Mouse (Mus musculus) thymus, postnatal 36 days (tissue): Measurements from ENCODE around the gene Fam184a.
A peak's percentile ranks its signal among the peaks of the same experiment; 100 is the strongest.

Experiments used
- DNase-seq, 2 experiments: peaks; one replicate each; pipeline ENCODE4 v3.0.0; 2022; ENCODE audit warnings: mixed read lengths in 2 of 2

The Fam184a gene

DNA sequence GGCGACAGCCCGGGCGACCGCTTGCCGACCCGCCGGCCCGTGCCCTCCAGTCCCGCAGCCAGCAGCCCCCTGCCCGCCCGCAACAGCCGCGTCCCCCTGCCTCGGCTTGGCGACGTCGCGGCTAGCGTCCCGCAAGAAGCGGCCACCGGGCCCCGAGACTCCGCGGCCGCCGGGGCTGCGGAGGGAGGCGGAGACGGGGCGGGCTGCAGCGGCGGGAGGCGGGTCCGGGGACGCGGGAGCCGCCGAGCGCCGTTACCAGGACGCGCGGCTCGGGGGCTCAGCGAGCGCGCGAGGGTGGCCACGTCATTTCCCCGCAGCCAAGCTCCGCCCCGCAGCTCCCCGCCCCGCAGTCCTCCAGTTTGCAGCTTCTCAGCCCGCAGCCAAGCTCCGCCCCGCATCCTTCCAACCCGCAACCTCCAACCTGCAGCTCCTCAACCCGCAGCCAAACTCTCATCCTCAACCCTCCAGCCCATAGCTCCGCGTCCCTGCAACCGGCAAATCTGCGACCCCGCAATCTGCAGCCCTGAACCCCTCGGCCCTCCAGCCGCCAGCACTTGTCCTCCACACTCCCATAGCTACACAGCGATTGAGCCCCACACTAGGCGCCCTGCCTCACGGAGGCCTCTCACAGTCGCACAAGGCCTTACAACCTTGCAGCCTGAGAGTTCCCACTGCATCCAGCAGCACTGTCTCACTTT lies at the start of gene Fam184a:
Gene Fam184a, minus strand, starts transcription at position 169 of the 698 bp plus-strand sequence.
- DNase-seq = peak; percentile 40 to 55

DNA sequence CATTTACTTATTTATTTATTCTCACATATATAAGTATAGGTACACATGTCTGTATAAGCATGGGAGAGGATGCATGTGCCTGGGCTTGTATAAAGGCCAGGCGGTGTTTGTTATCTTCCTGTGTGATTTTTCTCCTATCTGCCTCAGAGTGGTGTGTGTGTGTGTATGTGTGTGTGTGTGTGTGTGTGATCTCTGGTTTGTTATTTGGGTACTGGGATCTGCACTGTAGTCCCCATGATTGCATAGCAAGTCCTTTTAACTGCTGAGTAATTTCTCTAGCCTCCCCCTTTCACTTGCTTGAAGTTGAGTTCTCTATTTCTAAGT lies 45.3 kb upstream of the Fam184a start:
- DNase-seq = no peak

DNA sequence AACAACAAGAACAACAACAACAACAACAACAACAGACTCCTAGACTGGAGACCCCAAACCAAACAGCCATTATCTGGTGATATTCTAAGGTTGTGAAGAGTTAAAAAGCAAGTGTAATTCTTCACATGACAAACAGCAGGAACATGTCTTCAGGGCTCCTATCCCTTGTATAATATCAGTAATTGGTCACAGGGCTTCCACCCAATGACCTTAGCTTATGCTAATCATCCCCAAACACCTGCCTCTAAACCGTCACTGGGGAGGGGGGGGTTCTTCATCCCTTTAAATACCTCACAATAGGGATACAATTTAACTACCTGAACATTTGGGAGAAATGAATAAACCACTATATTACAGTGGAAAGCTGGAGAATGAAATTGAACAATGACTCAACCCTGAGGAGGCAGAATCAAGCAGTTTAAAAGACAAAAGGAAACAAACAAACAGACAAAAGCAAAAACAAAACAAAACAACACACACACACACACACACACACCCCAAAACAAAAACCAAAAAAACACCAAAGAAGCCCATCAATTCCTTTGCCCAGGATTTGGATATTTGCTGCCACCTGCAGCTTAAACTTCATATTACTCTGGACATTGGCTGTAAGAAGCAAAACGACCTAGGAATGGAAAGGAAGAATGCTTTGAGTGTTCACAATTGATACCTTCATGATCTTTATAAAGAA lies 44.8 kb upstream of the Fam184a start:
- DNase-seq = no peak

DNA sequence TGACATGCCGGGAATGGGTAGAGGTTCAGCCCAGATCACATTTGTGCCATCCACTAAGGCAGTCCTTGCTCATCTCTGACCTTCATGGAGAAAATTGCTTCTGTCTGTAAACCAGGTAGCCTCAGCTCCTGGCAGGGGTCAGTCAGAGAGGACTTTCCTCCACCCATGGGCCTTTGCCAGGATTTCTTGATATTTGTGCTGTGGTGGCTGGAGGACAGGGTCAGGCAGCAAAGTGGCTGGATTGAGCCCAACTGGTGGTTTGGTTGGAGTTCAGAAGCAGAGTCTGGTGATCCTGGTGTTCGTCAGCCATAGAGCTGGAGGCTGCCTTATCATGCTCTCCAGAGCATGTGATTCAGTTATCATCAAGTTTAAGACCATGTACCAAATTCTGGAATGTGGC lies 40.4 kb upstream of the Fam184a start:
- DNase-seq = no peak

DNA sequence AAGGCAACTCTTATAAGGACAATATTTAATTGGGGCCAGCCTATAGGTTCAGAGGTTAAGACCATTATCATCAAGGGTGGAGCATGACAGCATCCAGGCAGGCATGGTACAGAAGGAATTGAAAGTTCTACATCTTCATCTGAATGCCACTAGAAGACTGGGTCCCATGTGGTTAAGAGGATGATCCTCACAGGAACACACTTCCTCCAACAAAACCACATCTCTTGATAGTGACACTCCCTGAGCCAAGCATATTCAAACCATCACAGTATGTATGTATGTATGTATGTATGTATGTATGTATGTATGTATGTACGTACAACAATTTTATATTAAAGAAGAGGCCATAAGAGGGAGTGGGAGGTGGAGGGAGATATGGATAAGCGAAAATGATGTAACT lies 25.7 kb upstream of the Fam184a start:
- no peak for DNase-seq

DNA sequence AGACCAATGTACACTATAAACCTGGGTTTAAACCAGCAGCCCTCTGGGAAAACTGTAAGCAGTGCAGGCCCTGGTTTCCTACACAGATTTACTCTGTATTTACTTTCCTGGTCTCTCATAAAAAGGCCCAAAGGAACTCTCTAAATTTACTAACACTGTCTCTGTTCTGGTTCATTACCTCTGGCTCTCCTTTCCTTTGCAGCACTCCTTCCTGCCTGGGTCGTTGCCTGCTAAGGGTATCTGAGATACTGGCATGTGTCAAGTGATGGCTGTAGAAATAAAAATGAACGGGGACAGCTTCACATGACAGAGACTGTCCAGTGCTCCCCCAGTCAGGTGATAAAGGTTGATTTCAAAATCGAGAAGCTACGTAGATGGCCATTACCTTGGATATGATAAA lies 21.8 kb upstream of the Fam184a start:
- no peak for DNase-seq

DNA sequence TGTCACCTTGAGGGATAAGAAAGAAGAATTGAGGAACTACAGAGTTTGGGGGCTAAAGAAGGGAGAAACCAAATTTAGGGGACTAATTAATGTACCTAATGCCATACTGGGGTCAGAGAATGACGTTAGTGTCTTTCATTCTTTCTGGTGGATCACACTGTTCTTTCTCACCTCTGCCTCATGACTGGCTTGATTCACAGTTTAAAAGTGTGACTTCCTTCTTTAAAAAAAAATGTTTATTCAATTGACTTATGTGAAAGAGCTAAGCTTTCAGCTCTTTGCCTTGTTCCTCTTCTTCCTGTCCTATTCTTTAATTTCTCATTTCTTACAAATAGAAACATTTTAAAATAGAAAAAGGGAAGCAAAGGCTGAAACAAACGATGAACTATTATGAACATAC lies 20.6 kb upstream of the Fam184a start:
- no peak for DNase-seq

DNA sequence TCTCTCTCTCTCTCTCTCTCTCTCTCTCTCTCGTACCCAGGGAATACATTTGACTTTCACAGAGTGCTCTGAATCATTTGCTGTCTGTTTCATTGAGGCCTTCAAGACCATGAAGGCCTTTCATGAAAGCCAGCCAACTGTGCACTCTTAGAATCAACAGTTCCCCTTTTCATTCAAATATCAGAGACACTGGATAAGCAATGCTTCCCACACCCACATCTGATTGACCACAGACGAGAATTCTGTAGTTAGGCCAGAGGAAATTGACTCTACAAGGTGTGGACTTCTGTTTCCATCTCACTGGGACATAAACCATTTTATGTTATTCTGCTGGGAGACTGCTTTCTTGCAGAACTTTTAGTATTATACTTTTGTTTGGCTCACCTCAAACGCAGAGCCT lies 17.8 kb upstream of the Fam184a start:
- no peak for DNase-seq

DNA sequence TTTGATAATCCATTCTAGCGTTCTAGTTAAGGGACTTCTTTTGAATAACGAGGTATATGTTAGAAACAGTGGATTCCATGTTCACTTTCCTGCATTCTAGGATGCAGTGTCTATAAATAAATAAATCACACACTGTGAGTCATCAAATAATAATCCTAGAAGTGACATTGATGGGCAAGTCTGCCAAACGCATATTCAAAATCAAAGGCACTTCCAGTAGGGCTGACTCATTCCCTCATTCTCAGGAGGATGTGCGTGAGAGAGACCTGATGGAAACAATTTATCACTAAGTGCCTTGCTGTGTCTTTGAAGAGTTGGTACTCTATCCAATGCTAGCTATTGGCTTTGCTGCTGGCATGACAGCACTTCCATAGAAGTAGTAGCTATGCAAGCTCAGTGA lies 14.5 kb upstream of the Fam184a start:
- DNase-seq = no peak

DNA sequence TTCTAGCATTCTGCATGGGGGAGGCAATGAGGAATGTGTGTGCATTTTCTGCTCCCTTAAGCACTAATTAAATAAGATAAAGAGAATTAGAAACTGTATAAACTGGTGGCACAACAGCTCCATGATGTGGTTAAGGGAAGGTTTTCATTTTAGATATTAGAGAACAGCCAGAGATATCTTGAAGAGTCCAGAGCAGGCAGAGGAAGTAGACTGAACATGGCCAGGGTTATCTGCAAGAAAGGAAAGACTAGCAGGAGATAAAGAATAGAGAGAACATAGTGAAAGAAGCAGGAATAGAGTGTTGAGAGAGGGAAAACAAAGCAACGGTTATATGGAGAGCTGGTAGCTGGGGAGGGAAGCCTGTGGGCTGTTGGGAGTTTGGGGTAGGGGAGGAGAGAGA lies 1.8 kb upstream of the Fam184a start:
- no peak for DNase-seq

DNA sequence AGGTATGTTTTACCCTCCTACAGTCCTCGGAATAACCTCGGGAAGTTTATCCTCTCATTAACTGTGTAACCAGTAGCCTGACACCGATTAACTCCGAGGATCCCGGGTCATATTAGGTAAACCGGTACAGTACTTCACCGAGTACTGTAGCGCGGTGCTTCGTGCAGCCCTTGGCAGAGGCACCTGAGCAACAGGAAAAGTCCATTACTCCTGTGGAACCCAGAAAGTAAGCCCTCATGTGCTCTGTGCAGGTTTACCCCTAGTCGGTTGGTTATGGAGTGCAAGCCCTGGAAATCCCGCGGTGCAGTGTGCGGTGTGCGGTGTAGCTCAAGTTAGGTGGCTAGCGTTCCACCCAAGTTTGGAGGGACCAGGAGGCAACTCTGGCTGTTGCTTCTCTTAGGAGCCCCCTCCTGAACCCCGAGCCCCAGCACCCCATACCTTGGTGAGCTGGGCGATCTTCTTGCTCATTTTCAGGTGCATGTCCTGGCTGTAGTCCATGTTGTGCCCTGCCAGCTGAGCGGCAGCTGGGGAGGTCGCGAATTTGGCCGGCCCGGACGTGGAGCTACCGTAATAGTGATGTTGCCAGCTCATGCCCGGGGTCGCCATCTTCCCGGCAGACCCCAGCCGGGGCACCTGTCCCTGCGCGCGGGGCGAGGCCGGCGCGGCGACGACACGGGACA lies 508 bp downstream of the Fam184a start:
- DNase-seq = no peak

DNA sequence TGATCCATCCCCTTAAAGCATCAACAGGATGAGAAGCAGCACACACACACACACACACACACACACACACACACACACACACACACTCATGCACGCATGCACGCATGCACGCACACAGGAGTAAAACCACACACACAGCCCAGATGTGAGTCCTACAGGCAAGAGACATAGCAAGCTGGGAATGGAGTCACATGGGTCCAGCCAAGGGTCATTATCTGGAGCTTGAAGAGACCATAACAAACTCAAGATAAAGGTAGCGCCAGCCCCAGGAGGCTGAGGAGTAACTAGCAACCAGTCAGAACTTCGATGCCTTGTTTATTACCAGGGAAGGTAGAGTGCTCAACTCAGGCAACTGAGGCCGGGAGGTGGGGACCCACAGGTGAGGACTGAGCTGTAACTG lies 4.9 kb downstream of the Fam184a start:
- DNase-seq = no peak

DNA sequence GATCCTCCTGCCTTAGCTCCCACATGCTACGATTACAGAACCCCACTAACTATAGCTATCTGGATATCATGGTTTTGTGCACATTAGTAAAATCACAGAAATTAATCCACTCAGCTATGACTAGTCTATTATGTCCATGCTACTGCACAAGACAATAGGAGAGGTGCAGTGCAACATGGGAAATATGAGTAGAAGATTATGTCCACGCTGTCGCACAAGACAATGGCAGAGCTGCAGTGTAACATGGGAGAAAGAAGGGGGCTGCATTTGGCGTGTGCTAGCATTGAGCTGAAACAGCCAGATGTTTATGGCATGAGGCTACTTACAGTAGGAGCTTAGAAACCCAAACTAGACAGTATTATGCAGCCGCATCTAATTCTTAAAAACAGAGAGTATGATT lies 8.0 kb downstream of the Fam184a start:
- DNase-seq = no peak

DNA sequence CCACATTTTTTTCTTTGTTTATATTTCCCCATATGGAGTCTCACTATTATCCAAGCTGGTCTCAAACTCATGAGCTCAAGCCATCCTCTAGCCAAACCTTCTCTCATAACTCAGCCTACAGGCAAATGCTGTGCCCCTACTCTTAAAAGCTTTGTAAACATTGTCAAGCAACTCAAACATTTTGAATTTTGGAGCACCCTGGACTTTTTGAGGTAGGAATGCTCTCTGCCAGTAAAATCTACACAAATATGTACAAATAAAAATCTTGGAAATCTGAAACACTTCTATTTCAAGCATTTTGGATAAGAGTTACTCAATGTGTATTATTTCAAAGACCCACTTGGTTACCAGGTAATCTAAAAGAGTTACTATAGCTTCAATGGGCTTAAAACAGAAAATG lies 10.9 kb downstream of the Fam184a start:
- no peak for DNase-seq

DNA sequence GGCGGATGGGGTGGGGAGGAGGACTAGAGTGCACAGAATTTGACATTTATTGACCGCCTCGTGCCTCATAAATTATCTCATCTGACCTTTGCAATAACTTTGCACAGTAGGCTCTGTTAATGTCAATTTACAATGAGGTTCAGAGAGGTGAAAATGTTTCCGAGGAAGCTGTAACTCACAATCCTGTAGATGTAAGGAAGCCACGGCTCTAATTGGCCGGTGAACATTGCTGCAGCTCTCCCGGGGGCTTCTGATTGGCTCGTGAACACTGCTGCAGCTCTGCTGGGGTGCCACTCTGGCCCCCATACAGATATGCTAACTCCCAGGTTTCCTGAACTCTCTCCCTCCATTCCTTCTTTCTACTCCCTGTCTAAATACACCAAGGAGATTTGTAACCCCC lies 12.1 kb downstream of the Fam184a start:
- DNase-seq = no peak

DNA sequence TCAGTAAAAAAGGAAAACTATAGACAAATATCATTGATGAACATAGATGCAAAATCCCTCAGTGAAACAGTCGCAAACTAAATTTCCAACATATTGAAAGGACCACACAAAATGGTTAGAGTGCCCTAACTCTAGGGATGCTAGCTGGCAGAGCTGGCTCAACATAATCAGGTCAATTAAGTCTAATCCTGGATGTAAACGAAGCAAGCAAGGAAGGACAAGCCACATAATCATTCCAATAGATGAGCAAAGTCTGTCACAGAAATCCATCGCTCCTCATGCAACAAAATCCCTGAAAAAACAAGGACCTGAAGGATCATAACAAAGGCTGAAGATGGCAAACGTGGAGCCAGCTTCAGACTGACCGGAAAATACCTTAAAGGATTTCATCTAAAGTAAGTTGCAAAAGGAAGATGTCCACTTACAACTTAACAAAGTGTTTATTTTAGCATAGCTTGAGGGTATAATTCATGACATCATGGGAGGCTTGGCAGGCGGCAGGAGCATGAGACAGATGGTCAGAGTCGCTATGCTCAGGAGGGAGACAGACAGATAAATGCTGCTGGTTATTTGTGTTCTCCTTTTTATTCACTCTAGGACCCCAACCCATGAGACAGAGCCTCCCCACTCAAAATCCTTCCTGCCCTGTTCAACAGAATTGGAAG lies 15.6 kb downstream of the Fam184a start:
- no peak for DNase-seq

DNA sequence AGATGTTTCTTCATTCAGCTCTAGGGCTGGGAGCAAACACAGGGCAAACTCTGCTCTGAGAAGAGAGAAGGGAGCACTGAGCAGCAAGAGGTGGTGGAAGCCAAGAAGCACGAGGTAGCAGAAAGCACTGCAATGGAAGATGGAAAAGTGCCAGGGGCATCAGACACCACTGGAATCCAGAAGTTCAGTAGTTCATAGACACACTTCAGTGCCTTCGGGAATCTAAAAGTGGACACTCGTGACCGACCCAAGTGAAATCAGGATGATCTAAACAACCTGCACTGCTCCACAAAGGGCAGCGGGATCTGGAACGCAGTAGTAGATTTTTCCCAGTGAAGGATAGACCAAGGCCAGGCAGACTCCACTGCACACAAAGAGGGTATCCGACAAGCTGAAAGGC lies 18.6 kb downstream of the Fam184a start:
- no peak for DNase-seq

DNA sequence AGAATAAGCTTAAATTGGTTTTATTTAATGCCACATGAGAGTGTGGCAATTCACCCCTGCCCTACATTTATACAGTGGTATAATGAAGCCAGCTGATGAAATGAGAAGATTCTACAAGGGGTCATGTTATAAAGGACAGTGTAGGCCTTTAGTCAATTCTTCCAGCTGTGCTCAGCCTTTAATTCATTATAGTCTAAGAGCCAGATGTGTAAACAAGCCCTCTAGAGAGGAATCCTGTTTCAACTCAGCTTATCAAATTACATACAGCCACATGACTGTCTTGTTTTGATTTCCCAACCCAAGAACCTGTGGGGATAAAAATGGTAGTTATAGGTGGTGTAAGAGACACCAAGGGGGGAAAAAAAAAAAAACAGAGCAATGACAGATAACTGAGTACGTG lies 22.0 kb downstream of the Fam184a start:
- no peak for DNase-seq

DNA sequence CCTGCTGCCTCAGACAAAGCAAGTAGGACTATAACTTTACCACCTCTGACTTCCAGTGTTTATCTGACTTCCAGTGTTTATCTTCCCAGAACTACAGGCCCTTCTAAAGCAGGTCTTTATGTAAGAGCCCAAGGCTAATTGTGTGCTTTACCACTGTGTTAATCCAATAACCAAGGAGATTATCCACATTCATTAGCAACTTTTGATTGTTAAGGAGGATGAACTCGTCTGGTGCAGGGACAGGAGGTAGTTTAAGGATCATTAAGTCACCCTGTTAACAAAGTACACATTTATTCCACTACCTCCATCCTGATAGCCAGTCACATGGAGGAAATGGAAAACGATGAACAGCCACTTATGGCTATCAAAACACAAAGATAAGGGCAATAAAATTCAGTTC lies 25.6 kb downstream of the Fam184a start:
- no peak for DNase-seq

DNA sequence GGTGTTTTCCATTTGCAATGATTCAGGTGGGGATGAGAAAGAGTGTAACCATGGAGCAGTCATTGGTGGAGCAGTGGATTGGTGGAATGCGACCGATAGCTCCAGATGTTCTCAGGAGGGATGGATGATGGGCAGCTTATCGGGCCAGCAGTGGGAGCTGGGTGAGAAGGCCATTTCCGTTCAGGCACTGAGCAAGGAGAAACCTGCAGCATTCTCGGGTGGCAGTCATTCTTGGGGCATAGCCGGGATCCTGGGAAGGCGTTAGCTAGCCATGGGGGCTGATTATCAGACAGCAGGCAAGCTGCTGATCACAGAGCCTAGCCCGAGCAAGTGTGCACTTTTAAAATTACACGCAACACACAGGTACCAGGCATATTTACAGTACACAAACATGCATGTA lies 46.4 kb downstream of the Fam184a start:
- no peak for DNase-seq

DNA sequence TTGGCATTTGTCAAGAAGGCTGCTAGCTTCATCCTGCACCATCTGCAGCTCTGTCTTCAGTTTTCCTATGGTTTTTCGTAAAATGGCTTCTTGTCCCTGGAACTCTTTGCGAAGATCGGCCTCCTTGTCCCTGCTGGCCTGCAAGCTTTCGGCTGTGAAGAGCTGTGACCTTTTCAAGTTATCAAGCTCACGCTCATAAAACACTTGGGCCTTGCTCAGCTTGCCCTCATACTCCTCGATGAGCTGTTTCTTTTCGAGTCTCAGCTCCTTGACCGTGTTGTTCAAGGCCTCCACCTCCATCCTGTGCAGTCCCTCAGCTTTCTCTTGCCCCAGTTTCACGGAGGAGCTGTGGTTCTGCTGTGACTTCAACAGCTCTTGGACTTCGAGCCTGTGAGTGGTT lies 52.4 kb downstream of the Fam184a start:
- DNase-seq = no peak

DNA sequence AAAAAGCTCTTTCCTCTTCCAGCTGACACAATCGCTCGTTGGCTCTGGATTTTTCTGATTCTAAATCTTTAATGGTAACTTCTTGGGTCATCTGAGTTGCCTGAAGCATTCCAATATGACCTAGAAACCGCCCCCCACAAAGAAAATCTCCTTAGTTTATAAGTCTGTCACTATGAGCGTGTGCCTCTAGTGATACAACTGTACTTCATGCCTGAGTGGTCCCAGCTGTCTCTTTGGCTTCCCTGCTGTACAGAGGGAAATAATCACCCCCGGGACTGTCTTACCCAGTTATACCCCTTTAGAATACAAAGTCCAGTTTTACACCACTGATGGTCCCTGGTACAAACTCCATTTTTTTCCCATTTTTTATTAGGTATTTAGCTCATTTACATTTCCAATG lies 56.2 kb downstream of the Fam184a start:
- DNase-seq = no peak

DNA sequence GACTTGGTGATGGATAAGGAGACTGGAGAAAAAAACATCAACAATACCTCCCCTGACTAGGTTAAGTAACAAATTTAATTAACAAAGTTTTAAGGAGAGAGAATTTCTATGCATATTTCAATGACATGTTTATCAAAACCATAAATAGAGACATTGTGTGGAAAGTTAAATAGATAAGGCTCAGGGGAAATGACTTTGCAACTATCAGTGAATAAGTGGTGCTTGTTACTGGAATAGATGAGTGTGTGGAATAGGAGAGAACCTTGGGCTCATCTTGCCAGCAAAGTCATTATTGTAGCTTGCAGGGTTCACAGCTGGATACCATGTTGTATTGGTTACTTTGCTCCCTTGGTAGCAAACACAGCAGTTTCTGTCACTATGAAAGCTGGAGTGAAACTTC lies 59.7 kb downstream of the Fam184a start:
- no peak for DNase-seq
